Mouse (Mus musculus): ENCODE measurements at regions not wholly inside any gene's neighbourhood (a gene's known extent, or its start where the extent isn't known, plus 50 kb on each side); places are given as distances from the start of the nearest gene placed in this dataset.

DNA sequence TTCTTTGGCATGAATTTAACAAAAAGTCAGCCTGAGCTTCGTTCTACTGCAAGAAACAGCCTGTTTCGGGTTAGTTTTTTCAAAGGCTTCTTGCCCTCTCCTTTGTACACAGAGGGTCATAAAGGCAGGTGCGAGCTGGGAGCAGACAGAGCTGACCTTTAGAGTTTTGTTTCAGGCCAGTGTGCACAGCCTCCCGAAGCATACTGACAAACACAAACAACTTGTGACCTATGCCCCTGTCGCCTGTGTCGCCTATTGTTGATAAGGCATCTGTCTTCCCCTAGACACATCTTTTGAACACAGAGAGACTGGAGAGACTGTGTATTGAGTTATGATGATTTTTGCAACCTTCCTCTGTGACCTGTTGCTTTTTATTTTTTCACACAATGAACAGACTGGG lies 216.2 kb downstream of the Foxa2 start:
- no peak for DNase-seq (ENCODE audit: low spot score in 2 of 2)
- Histone ChIP-seq H3K27ac (no peak overlapping the region), H3K4me3 (no peak overlapping the region)
- TF ChIP-seq CTCF (conservative IDR thresholded peaks at IDR 0.05) = no peak

- no peak overlapping the region for H3K27ac ChIP-seq
- H3K4me3 ChIP-seq = no peak overlapping the region
- no peak for TF ChIP-seq CTCF (conservative IDR thresholded peaks at IDR 0.05)
- DNase-seq (ENCODE audit: low spot score in 2 of 2) = no peak
These were observed 229.8 kb downstream of the Foxa2 start for GRCm38 (mm10) chr2:147816951-147817350.

- H3K27ac ChIP-seq = no peak overlapping the region
- DNase-seq (ENCODE audit: low spot score in 2 of 2) = no peak
- no peak overlapping the region for H3K4me3 ChIP-seq
- no peak for TF ChIP-seq CTCF (conservative IDR thresholded peaks at IDR 0.05)
These were observed 232.5 kb downstream of the Foxa2 start for GRCm38 (mm10) chr2:147814231-147814630.

DNA sequence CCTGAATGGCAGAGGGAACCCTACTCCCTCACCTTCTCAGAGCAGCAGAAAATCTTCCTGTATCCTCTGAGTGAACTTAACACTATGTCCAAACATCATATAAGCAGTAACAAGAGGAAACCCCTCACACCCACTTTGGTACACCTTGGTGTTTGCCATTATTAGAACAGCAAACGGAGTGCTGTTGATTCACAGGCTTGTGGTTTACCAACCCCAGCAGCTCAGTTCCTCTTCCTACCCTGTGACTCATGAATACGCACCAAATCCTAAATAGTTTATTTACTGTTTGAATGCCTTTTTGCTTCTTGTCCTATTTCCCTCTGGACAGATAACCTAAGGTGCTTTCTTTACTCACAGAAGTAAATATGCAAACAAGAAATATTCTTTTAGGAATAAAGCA lies 233.3 kb downstream of the Foxa2 start:
- H3K4me3 ChIP-seq = no peak overlapping the region
- DNase-seq (ENCODE audit: low spot score in 2 of 2) = no peak
- H3K27ac ChIP-seq = no peak overlapping the region
- TF ChIP-seq CTCF (conservative IDR thresholded peaks at IDR 0.05) = no peak

GRCm38 (mm10) chr2:147808036-147808675 lies 238.6 kb downstream of the Foxa2 start:
- Histone ChIP-seq H3K4me3 (no peak overlapping the region), H3K27ac (no peak overlapping the region)
- peak in 1 of 2 experiments; percentile 64 for DNase-seq (ENCODE audit: low spot score in 2 of 2)
- peak; percentile 86 for TF ChIP-seq CTCF (conservative IDR thresholded peaks at IDR 0.05)

GRCm38 (mm10) chr2:147803102-147803501 lies 243.7 kb downstream of the Foxa2 start:
- DNase-seq (ENCODE audit: low spot score in 2 of 2) = peak in 1 of 2 experiments; percentile 46
- peak; percentile 67 for TF ChIP-seq CTCF (conservative IDR thresholded peaks at IDR 0.05)
- Histone ChIP-seq H3K4me3 (no peak overlapping the region), H3K27ac (no peak overlapping the region)

GRCm38 (mm10) chr2:147791434-147791833 lies 255.3 kb downstream of the Foxa2 start:
- DNase-seq (ENCODE audit: low spot score in 2 of 2) = no peak
- Histone ChIP-seq H3K27ac (no peak overlapping the region), H3K4me3 (no peak overlapping the region)
- TF ChIP-seq CTCF (conservative IDR thresholded peaks at IDR 0.05) = no peak

DNA sequence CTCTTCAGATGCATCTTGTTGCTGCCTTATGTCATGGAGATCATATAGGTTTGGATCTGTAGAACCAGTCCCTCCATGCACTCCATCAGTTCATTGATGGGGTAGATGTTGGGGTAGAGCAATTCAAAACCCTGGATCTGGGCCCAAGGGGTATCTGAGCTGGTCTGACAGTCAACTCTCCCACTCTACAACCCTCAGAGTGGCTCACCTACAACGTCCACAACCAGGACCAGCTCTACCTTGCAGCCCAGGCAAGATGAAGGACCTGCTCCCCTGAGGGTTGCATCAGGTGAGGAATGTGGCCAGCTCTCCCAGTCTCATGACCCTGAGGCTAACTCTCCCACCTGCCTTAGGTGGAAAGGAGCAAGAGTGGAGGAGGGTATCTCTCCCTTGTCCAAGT lies 256.9 kb downstream of the Foxa2 start:
- no peak for TF ChIP-seq CTCF (conservative IDR thresholded peaks at IDR 0.05)
- Histone ChIP-seq H3K27ac (no peak overlapping the region), H3K4me3 (no peak overlapping the region)
- no peak for DNase-seq (ENCODE audit: low spot score in 2 of 2)

- H3K27ac ChIP-seq = no peak overlapping the region
- peak; percentile 94 for TF ChIP-seq CTCF (conservative IDR thresholded peaks at IDR 0.05)
- DNase-seq (ENCODE audit: low spot score in 2 of 2) = peak; percentile 37 to 78
- H3K4me3 ChIP-seq = no peak overlapping the region
These were observed 257.5 kb downstream of the Foxa2 start for GRCm38 (mm10) chr2:147789268-147789667.

DNA sequence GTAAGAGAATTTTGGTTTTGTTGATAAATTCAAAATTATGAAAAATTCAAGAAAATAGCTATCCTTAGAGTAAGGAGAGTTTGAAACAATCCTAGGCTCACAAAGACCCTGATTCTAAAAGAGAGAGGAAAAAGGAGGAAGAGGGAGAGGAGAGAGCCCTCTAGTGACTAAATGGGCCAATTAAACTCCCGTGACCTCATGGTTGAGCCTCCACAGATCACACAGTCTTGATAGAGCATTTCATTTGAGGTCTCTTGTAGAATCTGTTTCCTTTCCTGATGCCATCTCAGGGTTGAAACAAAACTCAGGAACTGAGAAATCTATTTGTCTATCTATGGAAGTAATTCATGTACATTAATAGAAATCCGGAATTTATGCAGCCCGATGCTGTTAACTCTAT lies 258.8 kb downstream of the Foxa2 start:
- TF ChIP-seq CTCF (conservative IDR thresholded peaks at IDR 0.05) = peak; percentile 71
- no peak overlapping the region for H3K4me3 ChIP-seq
- H3K27ac ChIP-seq = no peak overlapping the region
- DNase-seq (ENCODE audit: low spot score in 2 of 2) = no peak

DNA sequence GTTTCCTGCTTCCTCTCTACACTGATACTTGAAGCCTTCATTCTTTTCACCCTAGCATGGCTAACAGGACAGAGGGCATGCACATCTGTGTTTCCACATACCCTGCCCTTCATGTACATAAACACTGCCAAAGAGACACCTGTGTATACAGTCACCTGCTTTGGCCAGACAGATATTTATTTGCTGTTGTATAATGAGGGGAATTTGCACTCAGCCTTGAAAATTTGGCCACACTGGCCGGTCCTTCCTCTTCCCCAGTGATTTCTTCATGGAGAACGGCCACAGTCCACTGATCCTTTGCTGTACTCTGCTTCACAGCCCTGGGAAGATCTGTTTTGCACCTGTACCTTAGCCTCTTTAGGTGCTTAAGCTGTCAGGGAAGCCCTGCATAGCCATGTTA lies 264.3 kb downstream of the Foxa2 start:
- no peak overlapping the region for H3K4me3 ChIP-seq
- TF ChIP-seq CTCF (conservative IDR thresholded peaks at IDR 0.05) = no peak
- H3K27ac ChIP-seq = no peak overlapping the region
- DNase-seq (ENCODE audit: low spot score in 2 of 2) = no peak

GRCm38 (mm10) chr2:147776316-147776715 lies 270.5 kb downstream of the Foxa2 start:
- H3K4me3 ChIP-seq = no peak overlapping the region
- DNase-seq (ENCODE audit: low spot score in 2 of 2) = no peak
- H3K27ac ChIP-seq = no peak overlapping the region
- no peak for TF ChIP-seq CTCF (conservative IDR thresholded peaks at IDR 0.05)

GRCm38 (mm10) chr2:147772579-147772978 lies 274.2 kb downstream of the Foxa2 start:
- no peak for TF ChIP-seq CTCF (conservative IDR thresholded peaks at IDR 0.05)
- Histone ChIP-seq H3K4me3 (no peak overlapping the region), H3K27ac (no peak overlapping the region)
- no peak for DNase-seq (ENCODE audit: low spot score in 2 of 2)

DNA sequence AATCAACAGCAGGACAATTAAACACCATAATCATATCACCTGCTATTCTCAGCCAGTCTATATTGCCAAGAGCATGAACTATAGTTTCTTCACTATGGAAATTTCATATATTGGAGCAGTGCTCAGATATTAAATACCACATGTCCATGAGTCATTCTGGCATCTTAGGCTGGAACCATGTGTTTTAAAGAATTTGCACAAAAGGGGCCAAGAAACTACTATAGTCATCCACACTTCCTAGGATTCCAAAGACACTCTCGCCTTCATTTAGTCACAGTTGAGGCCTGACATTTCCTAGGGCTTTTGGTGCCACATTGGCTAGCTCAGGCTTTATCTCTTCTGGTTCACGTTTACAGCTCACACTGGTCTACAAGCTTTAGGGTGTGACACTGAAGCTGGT lies 293.7 kb downstream of the Foxa2 start:
- Histone ChIP-seq H3K27ac (no peak overlapping the region), H3K4me3 (no peak overlapping the region)
- no peak for TF ChIP-seq CTCF (conservative IDR thresholded peaks at IDR 0.05)
- no peak for DNase-seq (ENCODE audit: low spot score in 2 of 2)
